Mouse (Mus musculus): ENCODE measurements around the gene Polr3c. TPM values are rescaled to one million over a fixed set of nuclear protein-coding genes. Genes with fewer than 3 reads are reported as not detected.

Gene Polr3c
- polyA plus RNA-seq (2012; rRNA removed) = 40.1 and 40.4 TPM in 2 replicates

DNA sequence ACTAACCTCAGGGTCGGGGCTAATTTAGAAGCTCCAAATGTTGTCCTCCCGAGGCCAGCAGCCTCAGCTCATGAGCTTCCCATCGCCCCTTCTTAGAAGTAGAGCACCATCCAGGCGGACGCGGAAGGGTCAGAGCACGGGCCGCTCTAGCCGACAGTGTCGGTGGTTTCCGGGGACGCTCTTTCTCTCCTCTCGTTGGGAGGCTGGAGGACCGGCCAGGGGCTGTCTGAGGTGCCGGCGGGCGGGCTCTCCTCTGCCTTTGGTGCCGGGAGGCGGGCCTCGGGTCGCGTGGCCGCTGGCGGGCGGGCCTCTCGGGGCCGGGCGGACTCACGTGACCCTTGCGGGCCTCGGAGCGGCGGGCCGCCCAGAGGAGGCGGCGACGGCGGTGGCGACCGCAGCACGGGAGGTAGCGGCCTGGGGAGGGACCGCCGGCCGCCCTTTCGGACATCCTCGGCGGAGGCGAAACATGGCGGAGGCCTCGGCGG, at the start of gene Polr3c, which contains the start of gene Rnf115:
Polr3c (minus strand) TSS at position 286 of the 485 bp plus-strand sequence.
Rnf115 (plus strand) TSS at position 322 of the 485 bp plus-strand sequence.
- Histone ChIP-seq H3K36me3 (ENCODE audit: control insufficient read depth, insufficient read depth, low read length) (no peaks in the 10 kb centered on the region; the same call in 1 of the 2 replicates), H3K27ac (ENCODE audit: control insufficient read depth, insufficient read depth, low read depth, low read length) (peak within 1 kb of the TSS; percentile 87), H3K4me1 (ENCODE audit: control insufficient read depth, insufficient read depth, low read length) (peaks cover 5% of the 10 kb centered on the region), H3K4me3 (ENCODE audit: control insufficient read depth, low read depth, low read length) (peak within 1 kb of the TSS; percentile 92), H3K27me3 (ENCODE audit: control insufficient read depth, insufficient read depth, low read length) (no peaks in the 10 kb centered on the region)
- TF ChIP-seq POLR2A (IDR thresholded peaks at IDR 0.05; ENCODE audit: control insufficient read depth, low read depth, low read length) = peak; percentile 83
- no peak for TF ChIP-seq CTCF (IDR thresholded peaks at IDR 0.05; ENCODE audit: control insufficient read depth, insufficient read depth, insufficient replicate concordance, low read depth, low read length)

DNA sequence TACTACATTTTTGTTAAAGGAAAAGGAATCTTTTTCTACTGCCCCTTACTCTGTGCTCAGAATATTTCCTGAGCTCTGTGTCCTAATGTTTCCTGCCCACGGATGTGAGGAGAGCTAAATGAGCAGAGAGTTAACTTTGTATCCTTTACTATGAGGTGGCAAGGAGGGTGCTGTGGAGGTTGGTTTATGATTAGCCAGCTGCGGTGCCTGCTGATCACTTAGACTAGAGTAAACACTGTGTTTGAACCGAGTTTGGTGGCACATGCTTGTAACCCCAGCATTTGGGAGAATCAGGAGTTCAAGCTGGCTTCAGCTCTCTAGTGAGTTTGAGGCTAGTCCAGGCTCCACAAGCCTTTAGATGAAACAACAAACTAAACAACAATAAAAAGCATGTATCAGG, 49.7 kb upstream of the Polr3c start:
- TF ChIP-seq CTCF (IDR thresholded peaks at IDR 0.05; ENCODE audit: control insufficient read depth, insufficient read depth, insufficient replicate concordance, low read depth, low read length) = no peak
- no peak for TF ChIP-seq POLR2A (IDR thresholded peaks at IDR 0.05; ENCODE audit: control insufficient read depth, low read depth, low read length)
- no peaks in the 10 kb centered on the region for H3K4me1 ChIP-seq (ENCODE audit: control insufficient read depth, insufficient read depth, low read length)
- no peak overlapping the region for H3K27ac ChIP-seq (ENCODE audit: control insufficient read depth, insufficient read depth, low read depth, low read length)
- peaks cover 3% of the 10 kb centered on the region for H3K36me3 ChIP-seq (ENCODE audit: control insufficient read depth, insufficient read depth, low read length)
- H3K4me3 ChIP-seq (ENCODE audit: control insufficient read depth, low read depth, low read length) = no peak overlapping the region
- H3K27me3 ChIP-seq (ENCODE audit: control insufficient read depth, insufficient read depth, low read length) = no peaks in the 10 kb centered on the region

DNA sequence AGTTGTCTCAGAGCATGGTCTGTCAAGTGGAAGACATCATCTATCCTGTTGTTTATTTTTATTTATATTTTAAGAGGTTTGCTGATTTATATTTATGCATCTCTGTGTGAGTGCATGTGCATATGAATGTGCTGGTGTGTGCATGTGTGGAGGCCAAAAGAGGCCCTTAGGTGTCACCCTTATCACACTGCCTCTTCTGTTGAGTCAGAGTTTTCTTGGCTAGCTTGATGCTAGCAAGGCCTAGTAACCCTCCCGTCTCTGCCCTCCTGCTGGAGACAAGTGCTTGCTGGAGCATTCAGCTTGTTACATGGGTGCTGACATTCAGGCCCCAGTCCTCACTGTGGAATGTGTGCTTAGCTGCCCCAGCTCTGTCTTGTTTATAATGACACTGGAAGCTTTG, 45.5 kb upstream of the Polr3c start:
- peaks cover 3% of the 10 kb centered on the region for H3K36me3 ChIP-seq (ENCODE audit: control insufficient read depth, insufficient read depth, low read length)
- TF ChIP-seq CTCF (IDR thresholded peaks at IDR 0.05; ENCODE audit: control insufficient read depth, insufficient read depth, insufficient replicate concordance, low read depth, low read length) (no peak), POLR2A (IDR thresholded peaks at IDR 0.05; ENCODE audit: control insufficient read depth, low read depth, low read length) (no peak)

DNA sequence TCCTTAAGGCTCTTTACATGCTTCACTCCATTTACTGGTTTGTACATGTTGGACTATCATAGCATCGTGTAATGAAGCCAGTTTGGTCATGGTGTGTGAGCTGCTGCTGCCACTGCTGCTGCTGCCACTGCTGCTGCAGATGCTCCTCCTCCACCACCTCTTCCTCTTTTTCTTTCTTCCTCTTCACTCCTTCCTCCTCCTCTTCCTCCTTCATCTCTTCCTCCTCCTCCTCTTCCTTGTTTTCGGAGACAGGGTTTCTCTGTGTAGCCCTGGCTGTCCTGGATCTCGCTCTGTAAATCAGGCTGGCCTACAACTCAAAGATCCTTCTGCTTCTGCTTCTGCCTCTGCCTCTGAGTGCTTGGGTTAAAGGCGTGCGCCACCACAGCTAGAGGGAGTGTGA, 42.5 kb upstream of the Polr3c start:
- no peaks in the 10 kb centered on the region for H3K36me3 ChIP-seq (ENCODE audit: control insufficient read depth, insufficient read depth, low read length)
- no peaks in the 10 kb centered on the region for H3K4me1 ChIP-seq (ENCODE audit: control insufficient read depth, insufficient read depth, low read length)
- TF ChIP-seq CTCF (IDR thresholded peaks at IDR 0.05; ENCODE audit: control insufficient read depth, insufficient read depth, insufficient replicate concordance, low read depth, low read length) = no peak
- no peak for TF ChIP-seq POLR2A (IDR thresholded peaks at IDR 0.05; ENCODE audit: control insufficient read depth, low read depth, low read length)
- H3K27me3 ChIP-seq (ENCODE audit: control insufficient read depth, insufficient read depth, low read length) = no peaks in the 10 kb centered on the region
- no peak overlapping the region for H3K4me3 ChIP-seq (ENCODE audit: control insufficient read depth, low read depth, low read length)
- no peak overlapping the region for H3K27ac ChIP-seq (ENCODE audit: control insufficient read depth, insufficient read depth, low read depth, low read length)

More for the DNA sequence above, 45.5 kb upstream of the Polr3c start:
- Histone ChIP-seq H3K27me3 (ENCODE audit: control insufficient read depth, insufficient read depth, low read length) (no peaks in the 10 kb centered on the region), H3K27ac (ENCODE audit: control insufficient read depth, insufficient read depth, low read depth, low read length) (no peak overlapping the region), H3K4me1 (ENCODE audit: control insufficient read depth, insufficient read depth, low read length) (no peaks in the 10 kb centered on the region), H3K4me3 (ENCODE audit: control insufficient read depth, low read depth, low read length) (no peak overlapping the region)

DNA sequence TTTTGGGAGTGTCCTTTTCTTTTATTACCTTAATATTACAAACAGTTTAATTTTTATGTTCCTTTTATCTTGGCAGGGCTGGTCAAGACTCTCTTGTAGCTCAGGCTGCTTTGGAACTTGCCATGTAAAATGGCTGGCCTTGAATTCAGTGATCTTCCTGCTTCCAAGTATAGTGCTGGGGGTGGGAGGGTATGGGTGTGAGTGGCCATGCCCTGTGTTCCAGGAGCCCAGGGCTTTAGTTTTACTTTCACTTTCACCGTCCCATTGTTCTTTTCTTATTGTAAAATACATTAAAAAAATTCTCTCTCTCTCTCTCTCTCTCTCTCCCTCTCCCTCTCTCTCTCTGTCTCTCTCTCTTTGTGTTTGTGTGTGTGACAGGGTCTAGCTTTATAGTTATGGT, 37.1 kb upstream of the Polr3c start:
- Histone ChIP-seq H3K27ac (ENCODE audit: control insufficient read depth, insufficient read depth, low read depth, low read length) (no peak overlapping the region), H3K4me1 (ENCODE audit: control insufficient read depth, insufficient read depth, low read length) (no peaks in the 10 kb centered on the region), H3K4me3 (ENCODE audit: control insufficient read depth, low read depth, low read length) (no peak overlapping the region), H3K27me3 (ENCODE audit: control insufficient read depth, insufficient read depth, low read length) (no peaks in the 10 kb centered on the region), H3K36me3 (ENCODE audit: control insufficient read depth, insufficient read depth, low read length) (no peaks in the 10 kb centered on the region)
- TF ChIP-seq POLR2A (IDR thresholded peaks at IDR 0.05; ENCODE audit: control insufficient read depth, low read depth, low read length) (no peak), CTCF (IDR thresholded peaks at IDR 0.05; ENCODE audit: control insufficient read depth, insufficient read depth, insufficient replicate concordance, low read depth, low read length) (no peak)

DNA sequence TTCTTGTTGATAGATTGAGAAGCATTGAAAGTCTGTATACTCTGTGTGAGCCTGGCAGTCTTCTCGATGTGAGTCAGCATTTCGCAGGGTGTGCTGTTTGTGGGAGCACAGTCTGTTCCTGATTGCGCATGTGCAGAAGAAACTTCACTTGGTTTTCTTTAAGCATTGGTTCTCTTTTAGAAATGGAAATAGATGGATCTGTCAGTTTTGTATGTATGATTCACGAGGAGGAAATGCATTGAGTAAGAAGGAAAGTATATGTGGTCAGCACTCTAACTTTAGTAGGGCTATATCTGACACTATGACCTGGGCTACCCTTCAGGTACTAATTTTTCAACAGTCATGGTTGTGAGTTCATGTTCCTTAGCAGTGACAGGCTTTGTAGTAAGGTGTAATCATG, 32.3 kb upstream of the Polr3c start:
- TF ChIP-seq CTCF (IDR thresholded peaks at IDR 0.05; ENCODE audit: control insufficient read depth, insufficient read depth, insufficient replicate concordance, low read depth, low read length) (no peak), POLR2A (IDR thresholded peaks at IDR 0.05; ENCODE audit: control insufficient read depth, low read depth, low read length) (no peak)
- Histone ChIP-seq H3K27me3 (ENCODE audit: control insufficient read depth, insufficient read depth, low read length) (no peaks in the 10 kb centered on the region), H3K4me3 (ENCODE audit: control insufficient read depth, low read depth, low read length) (no peak overlapping the region), H3K27ac (ENCODE audit: control insufficient read depth, insufficient read depth, low read depth, low read length) (no peak overlapping the region), H3K36me3 (ENCODE audit: control insufficient read depth, insufficient read depth, low read length) (no peaks in the 10 kb centered on the region), H3K4me1 (ENCODE audit: control insufficient read depth, insufficient read depth, low read length) (no peaks in the 10 kb centered on the region)

DNA sequence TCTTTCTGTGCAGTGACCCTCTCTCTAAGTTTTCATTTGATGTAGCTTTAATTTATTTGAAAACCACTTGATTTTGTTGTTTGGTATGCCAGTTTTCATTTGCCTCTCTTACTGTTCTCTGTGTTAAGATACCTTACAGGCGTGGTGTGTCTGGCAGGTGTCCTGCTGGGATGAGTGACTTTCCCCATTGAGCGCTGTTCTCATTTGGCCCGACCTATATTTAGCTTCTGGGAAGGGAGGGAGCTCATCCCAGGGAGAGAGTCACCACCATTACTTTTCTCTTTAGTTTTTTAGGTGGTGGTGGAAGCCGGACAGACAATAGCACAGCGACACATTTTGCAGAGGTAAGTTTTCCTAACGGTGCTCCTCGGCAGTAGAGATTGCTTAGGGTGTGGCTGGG, 30.3 kb upstream of the Polr3c start:
- no peaks in the 10 kb centered on the region for H3K4me1 ChIP-seq (ENCODE audit: control insufficient read depth, insufficient read depth, low read length)
- peak overlapping the region; percentile 14; the same call in 1 of the 2 replicates for H3K4me3 ChIP-seq (ENCODE audit: control insufficient read depth, low read depth, low read length)
- no peaks in the 10 kb centered on the region for H3K36me3 ChIP-seq (ENCODE audit: control insufficient read depth, insufficient read depth, low read length)
- no peak overlapping the region for H3K27ac ChIP-seq (ENCODE audit: control insufficient read depth, insufficient read depth, low read depth, low read length)
- H3K27me3 ChIP-seq (ENCODE audit: control insufficient read depth, insufficient read depth, low read length) = no peaks in the 10 kb centered on the region
- TF ChIP-seq CTCF (IDR thresholded peaks at IDR 0.05; ENCODE audit: control insufficient read depth, insufficient read depth, insufficient replicate concordance, low read depth, low read length) (no peak), POLR2A (IDR thresholded peaks at IDR 0.05; ENCODE audit: control insufficient read depth, low read depth, low read length) (no peak)

Measured in testis, adult 2 months (tissue).